Mouse (Mus musculus) effector memory CD4-positive, alpha-beta T cell, adult 5 months (primary cell): ENCODE data around the gene Aldh1a2. TPM values are rescaled to one million over a fixed set of nuclear protein-coding genes. Genes with fewer than 3 reads are reported as not detected.

Source experiments
- polyA plus RNA-seq: library from polyadenylated mRNA; unstranded; fragments of 100-300 nt; shearing (Covaris generic); gene quantifications from one replicate; pipeline ENCODE4 v1.2.1, GENCODE M21; 2017

The Aldh1a2 gene
- not detected for polyA plus RNA-seq

GRCm38 (mm10) chr9:71215248-71216035 is at the start of gene Aldh1a2:
TSS of gene Aldh1a2 (plus strand) at chr9:71215789.

GRCm38 (mm10) chr9:71168511-71168910 is 47.1 kb upstream of the Aldh1a2 start, which contains the start of gene Aqp9:
TSS of gene Aqp9 (minus strand) at chr9:71168682.

Other genes with a start within 250 kb of the Aldh1a2 start
- 0.65 TPM for gene Aqp9, start 47.1 kb upstream of the Aldh1a2 start, polyA plus RNA-seq